Mouse (Mus musculus) heart, postnatal 10 days (tissue): ENCODE measurements around the gene Vcam1. TPM values are rescaled to one million over a fixed set of nuclear protein-coding genes. Genes with fewer than 3 reads are reported as not detected.

Experiments
- DNase-seq, 2 experiments: peaks; one replicate each; pipeline ENCODE4 v3.0.0; 2021
- intact Hi-C: fragments of 180-260 bp; cut with DNase I; formaldehyde crosslinking; loops from one replicate; pipeline ENCODE4 v1.15.1; 2025
- total RNA-seq, 2 experiments: library from RNA; stranded (reverse); gene quantifications; 2 replicates each; pipeline ENCODE4 v1.2.3; 2021

Vcam1 gene
- 10 to 100 TPM; 16.5 to 17.6 TPM for total RNA-seq

GRCm38 (mm10) chr3:116129259-116129738 lies at the start of gene Vcam1:
Vcam1 (minus strand) TSS chr3:116129688.
- DNase-seq = peak; percentile 78 to 79
- intact Hi-C loops = loop anchor here (5.0 kb wide), 2 partner anchors 82 to 198 kb away; no protein-coding TSS in a partner anchor

- no peak for DNase-seq
These were observed 45.6 kb upstream of the Vcam1 start for GRCm38 (mm10) chr3:116175106-116175505.

DNA sequence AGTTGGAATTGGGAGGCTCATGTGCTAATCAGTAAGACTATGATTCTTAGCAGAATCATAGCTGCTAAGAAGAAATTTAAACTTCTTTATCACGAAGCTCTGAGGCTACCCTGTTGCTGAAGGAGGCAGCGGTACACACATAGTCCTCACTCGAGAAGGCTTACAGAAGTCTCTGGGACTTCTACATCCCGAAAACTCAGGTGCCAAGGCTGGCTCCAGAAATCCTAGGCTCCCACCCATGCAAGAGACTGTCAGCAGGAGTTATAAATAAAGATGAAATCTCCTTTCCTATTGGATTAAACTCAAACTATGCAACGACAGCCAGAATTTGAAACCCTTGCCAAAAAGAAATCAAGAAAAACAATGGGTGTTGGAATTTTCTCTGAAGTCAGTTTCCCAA lies 42.0 kb upstream of the Vcam1 start:
- intact Hi-C loops = no loop called here
- DNase-seq = peak in 1 of 2 experiments; percentile 14

More at GRCm38 (mm10) chr3:116175106-116175505, 45.6 kb upstream of the Vcam1 start:
- intact Hi-C loops = no loop called here

GRCm38 (mm10) chr3:116168056-116168455 lies 38.6 kb upstream of the Vcam1 start:
- DNase-seq = no peak
- intact Hi-C loops = no loop called here

DNA sequence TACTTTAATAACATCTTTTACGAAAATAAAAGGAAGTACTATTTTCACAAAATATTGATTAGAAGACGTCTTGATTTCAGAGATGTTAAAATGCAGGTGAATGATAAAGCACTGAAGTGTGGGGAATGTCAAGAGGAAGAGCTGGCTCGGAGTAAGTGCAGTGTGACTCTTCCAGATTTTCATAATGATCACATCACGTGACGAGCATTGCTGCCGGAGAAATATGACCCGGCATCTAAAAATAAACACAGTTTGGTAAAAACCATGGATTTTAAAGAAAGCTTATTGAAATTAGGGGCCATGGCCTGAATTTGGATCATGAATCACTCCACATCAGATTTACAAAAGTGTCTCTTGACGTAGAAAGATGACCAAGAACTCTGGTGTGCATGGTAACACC lies 36.8 kb upstream of the Vcam1 start:
- DNase-seq = no peak
- intact Hi-C loops = no loop called here

GRCm38 (mm10) chr3:116165030-116165429 lies 35.5 kb upstream of the Vcam1 start:
- DNase-seq = no peak
- intact Hi-C loops = no loop called here

- intact Hi-C loops = no loop called here
- no peak for DNase-seq
These were observed 34.0 kb upstream of the Vcam1 start for GRCm38 (mm10) chr3:116163517-116163916.

- intact Hi-C loops = no loop called here
- DNase-seq = no peak
These were observed 32.7 kb upstream of the Vcam1 start for GRCm38 (mm10) chr3:116162097-116162666.

DNA sequence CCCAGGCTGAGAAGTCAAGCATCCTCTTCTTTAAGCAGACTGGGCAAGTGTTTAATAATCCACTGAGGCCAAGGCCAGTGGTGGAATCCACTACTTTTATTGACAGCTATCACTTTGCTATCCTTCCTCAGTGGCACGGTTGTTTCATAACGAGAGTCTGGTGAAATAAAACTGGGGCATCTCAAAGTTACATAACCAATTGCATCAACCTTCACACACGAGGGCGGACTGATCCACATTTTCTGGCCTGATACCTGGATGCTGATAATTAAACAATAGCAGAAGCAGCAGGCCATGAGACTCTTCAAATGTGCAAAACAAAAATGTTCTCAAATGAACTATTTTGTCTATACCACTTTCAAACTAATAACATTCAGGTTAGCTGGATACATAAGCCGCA lies 29.9 kb upstream of the Vcam1 start:
- intact Hi-C loops = no loop called here
- no peak for DNase-seq

- intact Hi-C loops = no loop called here
- DNase-seq = no peak
These were observed 28.0 kb upstream of the Vcam1 start for GRCm38 (mm10) chr3:116157447-116157990.

- no peak for DNase-seq
- intact Hi-C loops = no loop called here
These were observed 20.7 kb upstream of the Vcam1 start for GRCm38 (mm10) chr3:116150056-116150632.

- intact Hi-C loops = no loop called here
- DNase-seq = no peak
These were observed 19.6 kb upstream of the Vcam1 start for GRCm38 (mm10) chr3:116149096-116149495.

DNA sequence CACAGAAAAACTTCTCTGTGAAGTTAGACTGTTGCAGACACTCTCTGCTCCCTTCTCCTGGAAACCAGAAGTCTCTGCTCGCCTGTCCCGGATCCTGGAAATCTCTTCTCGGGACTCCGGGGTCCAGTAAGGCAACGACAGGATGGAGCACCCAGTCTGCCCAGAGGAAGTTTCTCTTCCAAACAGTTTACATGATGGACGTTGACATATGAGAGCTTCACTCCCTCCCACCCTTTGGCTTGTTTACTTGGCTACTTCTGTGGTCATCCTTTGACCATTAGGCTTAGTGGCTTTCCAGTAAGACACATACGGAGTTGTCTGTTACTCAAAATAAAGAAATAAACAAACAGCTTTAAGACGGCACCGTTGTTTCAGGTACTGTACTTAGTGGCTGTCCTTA lies 19.2 kb upstream of the Vcam1 start:
- no peak for DNase-seq
- intact Hi-C loops = no loop called here

- intact Hi-C loops = no loop called here
- no peak for DNase-seq
These were observed 11.7 kb upstream of the Vcam1 start for GRCm38 (mm10) chr3:116141226-116141625.

DNA sequence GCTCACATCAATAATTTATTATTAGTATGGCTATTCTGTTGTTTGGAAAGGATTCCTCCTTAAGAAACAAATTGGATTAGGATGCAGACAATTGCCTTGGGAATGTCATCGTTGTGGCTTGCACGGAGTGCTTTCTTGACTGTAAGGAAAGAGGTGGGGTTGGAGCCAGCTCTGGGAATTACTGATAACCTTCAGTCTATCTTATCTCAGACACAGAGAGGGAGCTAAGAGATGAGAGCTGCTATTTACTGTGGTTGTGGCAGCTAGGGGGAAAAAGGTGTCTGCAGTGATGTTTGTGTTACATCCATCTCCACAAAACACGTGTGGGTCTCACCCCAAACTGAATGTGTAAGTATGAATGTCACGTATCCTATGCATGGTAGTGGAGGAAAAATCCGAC lies 9.5 kb upstream of the Vcam1 start:
- no peak for DNase-seq
- intact Hi-C loops = no loop called here

DNA sequence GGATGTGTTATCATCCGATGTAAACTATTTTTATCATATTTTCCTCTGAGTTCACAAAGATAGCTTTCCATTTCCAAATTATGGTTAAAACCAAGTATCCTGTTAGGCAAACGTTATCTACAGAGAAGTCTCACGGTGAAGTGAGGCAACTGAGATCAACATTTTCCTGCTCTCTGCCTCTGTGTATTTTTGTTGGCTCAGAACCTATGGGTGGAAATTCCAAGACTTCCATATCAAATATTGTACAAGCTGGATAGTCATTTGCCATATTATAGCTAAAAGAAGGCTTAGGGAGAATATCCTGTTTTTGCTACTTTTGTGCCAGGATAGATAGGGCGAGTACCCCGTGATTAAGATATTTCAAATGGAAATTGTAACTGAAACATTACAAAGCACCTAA lies 8.6 kb upstream of the Vcam1 start:
- DNase-seq = no peak
- intact Hi-C loops = no loop called here

GRCm38 (mm10) chr3:116133363-116133762 lies 3.9 kb upstream of the Vcam1 start:
- intact Hi-C loops = no loop called here

GRCm38 (mm10) chr3:116130711-116131110 lies 1.2 kb upstream of the Vcam1 start:
- no peak for DNase-seq
- intact Hi-C loops = no loop called here

More at GRCm38 (mm10) chr3:116133363-116133762, 3.9 kb upstream of the Vcam1 start:
- DNase-seq = no peak

GRCm38 (mm10) chr3:116129841-116130595 lies 530 bp upstream of the Vcam1 start:
- intact Hi-C loops = loop anchor here (5.0 kb wide), 2 partner anchors 83 to 197 kb away; no protein-coding TSS in a partner anchor

DNA sequence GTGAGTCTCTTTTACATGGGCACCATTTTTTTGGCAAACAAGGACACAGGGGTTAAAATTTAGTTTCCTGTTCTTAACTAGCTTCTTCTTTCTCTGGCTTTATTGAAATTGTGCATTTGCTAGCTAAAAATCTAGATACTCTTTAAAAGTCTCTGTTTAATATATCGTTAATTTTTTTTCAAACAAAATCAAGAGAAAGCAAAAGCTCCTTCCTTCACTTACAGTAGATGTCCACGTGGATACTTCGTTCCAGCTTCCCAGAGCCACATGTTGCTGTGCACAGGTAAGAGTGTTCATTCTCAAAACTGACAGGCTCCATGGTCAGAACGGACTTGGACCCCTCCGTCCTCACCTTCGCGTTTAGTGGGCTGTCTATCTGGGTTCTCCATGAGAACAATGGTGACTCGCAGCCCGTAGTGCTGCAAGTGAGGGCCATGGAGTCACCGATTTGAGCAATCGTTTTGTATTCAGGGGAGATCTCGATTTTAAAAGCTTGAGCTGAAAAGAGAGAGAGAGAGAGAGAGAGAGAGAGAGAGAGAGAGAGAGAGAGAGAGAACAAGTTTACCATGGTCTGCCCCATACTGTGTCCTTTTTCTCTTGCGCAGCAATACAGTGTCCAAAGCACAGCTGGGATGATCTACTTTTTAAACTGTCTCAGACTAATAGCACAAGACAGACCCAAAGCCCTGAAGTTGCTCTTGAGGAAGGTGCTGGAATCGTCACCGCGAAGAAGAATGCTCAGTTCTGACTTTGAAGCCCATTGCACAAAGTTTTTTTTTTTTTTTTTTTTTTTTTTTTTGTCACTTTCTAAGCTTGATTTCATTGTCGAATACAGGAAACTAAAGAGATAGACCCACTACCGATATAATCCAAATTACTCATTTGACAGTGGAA lies 930 bp downstream of the Vcam1 start:
- peak in 1 of 2 experiments; percentile 47 for DNase-seq
- intact Hi-C loops = loop anchor here (5.0 kb wide), 2 partner anchors 81 to 199 kb away; no protein-coding TSS in a partner anchor

More at GRCm38 (mm10) chr3:116129841-116130595, 530 bp upstream of the Vcam1 start:
- no peak for DNase-seq
